Mouse (Mus musculus) embryonic stem cell, embryonic (primary cell): ENCODE data around the gene Actl11.

ENCODE experiments used
- CTCF ChIA-PET, 4 experiments: fragments of 300-600 bp in 2 of 4; fragments of 350-600 bp in 2 of 4; sonication (Branson Sonifier 250); formaldehyde crosslinking; loops; one replicate each; lab custom pipeline; 2022; ENCODE audit warnings: inconsistent platforms in 2 of 4; lab: Charles Lee
- POLR2A ChIA-PET, 4 experiments: fragments of 300-600 bp in 2 of 4; fragments of 350-600 bp in 2 of 4; sonication (Branson Sonifier 250); formaldehyde crosslinking; loops; one replicate each; lab custom pipeline; 2022; ENCODE audit warnings: antibody characterized with exemption in 4 of 4, inconsistent platforms in 1 of 4; lab: Charles Lee

Gene Actl11

DNA sequence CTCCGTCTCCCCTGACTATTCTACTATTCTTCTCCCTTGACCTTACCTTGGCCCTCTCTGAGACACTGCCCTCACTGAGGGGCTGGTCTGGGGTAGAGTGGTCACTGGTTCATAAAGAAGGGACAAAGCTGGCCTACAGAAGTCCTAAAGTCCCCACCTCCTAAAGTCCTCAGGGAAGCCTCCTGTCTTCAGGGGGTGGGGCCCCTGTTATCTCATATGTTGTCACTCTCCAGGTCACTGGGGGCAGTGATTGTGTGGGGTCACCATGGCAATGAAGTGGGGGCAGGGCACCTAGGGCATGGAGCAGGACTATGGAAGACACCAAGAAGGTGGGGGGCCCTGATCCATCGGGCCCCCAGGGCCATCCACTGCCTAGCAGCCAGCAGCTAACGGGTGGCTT, at the start of gene Actl11:
Gene Actl11, plus strand, starts transcription at position 301 of the 400 bp plus-strand sequence.
- CTCF ChIA-PET, result interaction anchor here in 2 of 4 experiments (0.6 to 0.9 kb wide), 2 partner anchors 19 to 24 kb away, joined by 3 read pairs; no protein-coding TSS in a partner anchor
- POLR2A ChIA-PET, result interaction anchor here in 1 of 4 experiments (1.0 to 1.7 kb wide), 3 partner anchors 34 to 57 kb away, joined by 3 to 5 read pairs (median 3); partner anchors contain the start of gene Inka1

GRCm38 (mm10) chr9:107880411-107880810, 47.9 kb upstream of the Actl11 start:
- CTCF ChIA-PET, result interaction anchor here in 1 of 4 experiments (1.5 kb wide), 1 partner anchor 7 kb away, joined by 3 read pairs; the partner anchor contains the start of gene Mon1a
- POLR2A ChIA-PET, result interaction anchor here in 2 of 4 experiments (0.7 to 1.3 kb wide), 4 partner anchors 9 to 435 kb away, joined by 3 read pairs; partner anchors contain the start of gene Amigo3 (in 1 of the 2)

GRCm38 (mm10) chr9:107887804-107888266, 40.4 kb upstream of the Actl11 start, which contains the start of gene Mon1a:
Mon1a (plus strand) TSS chr9:107888151.
- CTCF ChIA-PET, result interaction anchor here (0.5 to 3.3 kb wide), 25 partner anchors 8 to 397 kb away, joined by 3 to 25 read pairs (median 4); partner anchors contain the start of genes Amigo3 (in 1 of the 4), Apeh (in 1 of the 4), Inka1 (in 1 of the 4) and Mst1 (in 1 of the 4)
- POLR2A ChIA-PET, result interaction anchor here (0.6 to 3.5 kb wide), 30 partner anchors 11 to 1265 kb away, joined by 3 to 39 read pairs (median 4); partner anchors contain the start of genes Rbm6 (in 4 of the 4), Amigo3 (in 1 of the 4), Gmppb (in 1 of the 4) and Gpx1 (in 1 of the 4)

GRCm38 (mm10) chr9:107888267-107888850, 39.9 kb upstream of the Actl11 start:
- ChIA-PET POLR2A (interaction anchor here (0.6 to 3.5 kb wide), 22 partner anchors 11 to 1265 kb away, joined by 3 to 39 read pairs (median 4); partner anchors contain the start of genes Rbm6 (in 4 of the 4), Amigo3 (in 1 of the 4), Gmppb (in 1 of the 4) and Gpx1 (in 1 of the 4)), CTCF (interaction anchor here (0.6 to 3.3 kb wide), 28 partner anchors 9 to 613 kb away, joined by 3 to 25 read pairs (median 4); partner anchors contain the start of genes Amigo3 (in 1 of the 4), Apeh (in 1 of the 4), Mst1 (in 1 of the 4) and Mst1r (in 1 of the 4))

DNA sequence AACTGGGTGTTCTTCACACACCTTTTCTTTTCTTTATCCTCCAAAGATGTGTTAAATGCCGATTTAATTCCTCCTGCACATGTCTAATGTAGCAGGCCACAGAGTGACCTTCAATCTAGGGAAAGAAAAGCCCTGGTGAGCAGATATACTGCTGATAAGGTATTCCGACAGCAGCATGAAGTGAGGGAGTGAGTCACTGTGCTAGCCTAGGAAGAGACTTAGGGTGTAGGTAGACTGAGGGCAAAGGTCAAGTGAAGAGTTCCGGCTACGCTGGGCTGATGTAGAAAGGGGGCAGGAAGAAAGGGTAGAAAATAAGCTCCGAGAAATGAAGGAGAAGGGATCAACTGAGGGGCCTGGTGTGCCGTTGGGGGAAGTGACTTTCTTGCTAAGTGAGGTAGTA, 38.0 kb upstream of the Actl11 start:
- POLR2A ChIA-PET, result interaction anchor here in 2 of 4 experiments (1.2 to 3.5 kb wide), 6 partner anchors 11 to 167 kb away, joined by 3 to 17 read pairs (median 8); partner anchors contain the start of genes Mst1r (in 1 of the 2) and Rbm6 (in 1 of the 2)
- CTCF ChIA-PET, result interaction anchor here (1.3 to 3.7 kb wide), 7 partner anchors 11 to 177 kb away, joined by 4 to 25 read pairs (median 16); partner anchors contain the start of gene Mst1r (in 1 of the 4)

- CTCF ChIA-PET, result interaction anchor here (0.5 to 3.7 kb wide), 41 partner anchors 8 to 1333 kb away, joined by 3 to 50 read pairs (median 4); partner anchors contain the start of genes Mst1r (in 3 of the 4), Amigo3 (in 1 of the 4), Camkv (in 1 of the 4) and Inka1 (in 1 of the 4)
- POLR2A ChIA-PET, result interaction anchor here in 3 of 4 experiments (0.7 to 2.7 kb wide), 11 partner anchors 10 to 166 kb away, joined by 3 to 11 read pairs (median 4); partner anchors contain the start of genes Rbm6 (in 2 of the 3) and Amigo3 (in 1 of the 3)
Observed at GRCm38 (mm10) chr9:107891023-107891422, 37.2 kb upstream of the Actl11 start.

DNA sequence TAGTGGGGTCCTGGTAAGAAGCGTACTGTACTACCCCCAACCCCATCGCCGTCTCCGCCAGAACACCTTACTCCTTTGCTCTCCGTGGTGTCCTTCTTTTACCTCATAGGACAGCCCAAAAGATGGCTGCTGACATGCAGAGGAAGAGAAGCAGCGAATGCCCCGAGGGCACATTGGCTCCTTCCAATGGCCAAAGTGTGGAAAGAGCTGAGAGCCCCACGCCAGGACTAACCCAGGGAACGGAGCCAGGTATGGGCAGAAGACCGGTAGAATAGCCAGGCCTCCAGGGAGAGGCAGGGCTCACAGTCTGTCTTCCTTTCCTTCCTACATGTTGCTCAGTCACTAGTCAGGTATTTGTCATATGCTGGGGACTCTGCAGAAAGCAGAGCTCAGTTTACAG, 29.7 kb upstream of the Actl11 start:
- POLR2A ChIA-PET, result interaction anchor here in 2 of 4 experiments (0.6 to 3.4 kb wide), 7 partner anchors 8 to 158 kb away, joined by 3 to 14 read pairs (median 3); partner anchors contain the start of genes Inka1 (in 1 of the 2), Ip6k1 (in 1 of the 2), Mon1a (in 1 of the 2) and Mst1r (in 1 of the 2)
- CTCF ChIA-PET, result interaction anchor here in 3 of 4 experiments (0.7 to 5.3 kb wide), 4 partner anchors 8 to 955 kb away, joined by 3 to 101 read pairs (median 4); partner anchors contain the start of genes Inka1 (in 1 of the 3) and Mst1r (in 1 of the 3)

DNA sequence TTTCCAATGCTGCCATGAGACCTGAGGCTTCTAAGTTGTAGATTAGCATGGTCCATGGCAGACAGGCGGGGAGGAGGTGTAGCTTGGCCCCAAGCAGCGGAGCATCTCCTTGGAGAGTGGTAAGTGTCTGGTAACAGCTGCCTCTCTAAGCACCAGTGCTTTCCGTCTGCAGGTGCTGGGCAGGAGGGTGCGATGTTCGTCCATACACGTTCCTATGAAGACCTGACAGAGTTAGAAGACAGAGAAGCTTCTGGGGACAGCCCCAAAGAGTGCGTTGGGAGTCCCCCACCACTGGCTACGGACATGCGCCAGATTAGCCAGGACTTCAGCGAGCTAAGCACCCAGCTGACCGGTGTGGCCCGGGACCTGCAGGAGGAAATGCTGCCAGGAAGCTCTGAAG, 28.4 kb upstream of the Actl11 start:
- POLR2A ChIA-PET, result interaction anchor here in 2 of 4 experiments (0.8 to 3.4 kb wide), 16 partner anchors 7 to 168 kb away, joined by 3 to 16 read pairs (median 5); partner anchors contain the start of genes Amigo3 (in 1 of the 2), Inka1 (in 1 of the 2), Ip6k1 (in 1 of the 2) and Mon1a (in 1 of the 2)

GRCm38 (mm10) chr9:107900840-107901626, 27.2 kb upstream of the Actl11 start:
- CTCF ChIA-PET, result interaction anchor here (0.5 to 7.8 kb wide), 128 partner anchors 8 to 389 kb away, joined by 3 to 139 read pairs (median 4); partner anchors contain the start of genes Amigo3 (in 3 of the 4), Gm20661 (in 3 of the 4), Gmppb (in 3 of the 4) and Mon1a (in 3 of the 4)
- POLR2A ChIA-PET, result interaction anchor here (0.5 to 3.4 kb wide), 59 partner anchors 8 to 323 kb away, joined by 3 to 25 read pairs (median 4); partner anchors contain the start of genes Amigo3 (in 3 of the 4), Apeh (in 3 of the 4), Gmppb (in 3 of the 4) and Inka1 (in 3 of the 4)

More for the DNA sequence above, 28.4 kb upstream of the Actl11 start:
- CTCF ChIA-PET, result interaction anchor here (0.5 to 7.8 kb wide), 22 partner anchors 8 to 195 kb away, joined by 3 to 139 read pairs (median 14); partner anchors contain the start of genes Mon1a (in 3 of the 4), Amigo3 (in 1 of the 4), Apeh (in 1 of the 4) and Camkv (in 1 of the 4)

GRCm38 (mm10) chr9:107901627-107901914, 26.7 kb upstream of the Actl11 start:
- ChIA-PET CTCF (interaction anchor here (0.5 to 7.8 kb wide), 127 partner anchors 8 to 389 kb away, joined by 3 to 139 read pairs (median 4); partner anchors contain the start of genes Amigo3 (in 3 of the 4), Gm20661 (in 3 of the 4), Gmppb (in 3 of the 4) and Mon1a (in 3 of the 4)), POLR2A (interaction anchor here in 3 of 4 experiments (0.7 to 3.4 kb wide), 56 partner anchors 8 to 299 kb away, joined by 3 to 25 read pairs (median 5); partner anchors contain the start of genes Amigo3 (in 3 of the 3), Apeh (in 3 of the 3), Gmppb (in 3 of the 3) and Inka1 (in 3 of the 3))

DNA sequence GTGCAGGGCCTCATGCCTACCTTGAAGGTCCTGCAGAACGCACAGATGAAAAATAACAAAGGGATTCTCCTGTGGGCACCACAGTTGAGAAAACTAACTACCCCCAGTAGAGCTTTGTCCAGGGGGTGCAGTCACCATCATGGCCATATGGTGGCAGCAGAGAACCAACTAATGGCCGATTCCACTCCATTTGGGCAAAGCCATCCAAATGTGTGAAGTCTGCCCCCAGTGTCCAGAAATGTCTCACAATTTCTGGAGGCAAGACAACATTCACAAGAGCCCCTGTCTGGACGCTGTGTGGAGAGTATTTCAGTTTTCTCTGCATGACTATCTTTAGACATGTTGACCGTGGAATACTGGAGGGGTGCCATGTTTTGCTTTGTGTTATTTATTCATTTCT, 23.5 kb upstream of the Actl11 start:
- ChIA-PET CTCF (interaction anchor here (0.5 to 7.8 kb wide), 105 partner anchors 9 to 380 kb away, joined by 3 to 139 read pairs (median 4); partner anchors contain the start of genes Amigo3 (in 4 of the 4), Inka1 (in 3 of the 4), Ip6k1 (in 2 of the 4) and Mon1a (in 2 of the 4)), POLR2A (interaction anchor here in 3 of 4 experiments (0.5 to 5.6 kb wide), 28 partner anchors 10 to 271 kb away, joined by 3 to 43 read pairs (median 4); partner anchors contain the start of genes Inka1 (in 3 of the 3), Amigo3 (in 2 of the 3) and Gmppb (in 1 of the 3))

- ChIA-PET POLR2A (interaction anchor here in 3 of 4 experiments (0.6 to 5.7 kb wide), 33 partner anchors 9 to 294 kb away, joined by 3 to 63 read pairs (median 4); partner anchors contain the start of genes Amigo3 (in 2 of the 3), Ip6k1 (in 2 of the 3), Rbm6 (in 2 of the 3) and Apeh (in 1 of the 3)), CTCF (interaction anchor here (0.6 to 7.8 kb wide), 41 partner anchors 8 to 378 kb away, joined by 3 to 139 read pairs (median 4); partner anchors contain the start of genes Amigo3 (in 2 of the 4), Apeh (in 1 of the 4), Bsn (in 1 of the 4) and Gmppb (in 1 of the 4))
Observed at GRCm38 (mm10) chr9:107906252-107906966, 21.9 kb upstream of the Actl11 start, which contains the start of gene Mst1r. Mst1r (plus strand) TSS chr9:107906873.

DNA sequence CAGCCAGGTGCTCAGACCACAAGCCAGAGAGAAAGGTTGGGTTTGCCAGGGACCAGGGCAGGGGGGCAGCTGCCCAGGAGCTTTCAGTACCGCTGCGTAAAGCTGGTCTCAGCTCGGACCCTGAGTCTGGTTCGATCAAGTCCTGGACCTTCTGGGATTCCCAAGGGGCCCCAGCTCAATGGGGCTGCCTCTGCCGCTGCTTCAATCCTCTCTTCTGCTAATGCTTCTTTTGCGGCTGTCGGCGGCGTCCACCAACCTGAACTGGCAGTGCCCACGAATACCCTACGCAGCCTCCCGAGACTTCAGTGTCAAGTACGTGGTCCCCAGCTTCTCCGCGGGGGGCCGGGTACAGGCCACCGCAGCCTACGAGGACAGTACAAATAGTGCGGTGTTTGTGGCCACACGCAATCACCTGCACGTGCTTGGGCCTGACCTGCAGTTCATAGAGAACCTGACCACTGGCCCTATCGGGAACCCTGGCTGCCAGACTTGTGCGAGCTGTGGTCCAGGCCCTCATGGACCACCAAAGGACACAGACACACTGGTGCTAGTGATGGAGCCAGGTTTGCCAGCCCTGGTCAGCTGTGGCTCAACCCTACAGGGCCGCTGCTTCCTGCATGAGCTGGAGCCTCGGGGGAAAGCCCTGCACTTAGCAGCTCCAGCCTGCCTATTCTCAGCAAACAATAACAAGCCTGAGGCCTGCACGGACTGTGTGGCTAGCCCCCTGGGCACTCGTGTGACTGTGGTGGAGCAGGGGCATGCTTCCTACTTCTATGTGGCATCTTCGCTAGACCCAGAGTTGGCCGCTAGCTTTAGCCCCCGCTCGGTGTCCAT, 21.1 kb upstream of the Actl11 start:
- POLR2A ChIA-PET, result interaction anchor here (0.6 to 5.7 kb wide), 38 partner anchors 8 to 524 kb away, joined by 3 to 63 read pairs (median 4); partner anchors contain the start of genes Amigo3 (in 2 of the 4), Ip6k1 (in 2 of the 4), Rbm6 (in 2 of the 4) and Apeh (in 1 of the 4)
- CTCF ChIA-PET, result interaction anchor here (0.5 to 7.8 kb wide), 43 partner anchors 9 to 1827 kb away, joined by 3 to 139 read pairs (median 4); partner anchors contain the start of genes Amigo3 (in 2 of the 4), Apeh (in 1 of the 4), Bsn (in 1 of the 4) and Gmppb (in 1 of the 4)

- POLR2A ChIA-PET, result interaction anchor here in 3 of 4 experiments (0.6 to 5.7 kb wide), 22 partner anchors 13 to 523 kb away, joined by 3 to 63 read pairs (median 4); partner anchors contain the start of genes Ip6k1 (in 2 of the 3), Rbm6 (in 2 of the 3), Amigo3 (in 1 of the 3) and Gm20661 (in 1 of the 3)
- CTCF ChIA-PET, result interaction anchor here (0.5 to 7.8 kb wide), 20 partner anchors 10 to 1827 kb away, joined by 3 to 139 read pairs (median 5); partner anchors contain the start of genes Amigo3 (in 2 of the 4) and Gmppb (in 1 of the 4)
Observed at GRCm38 (mm10) chr9:107907801-107908120, 20.5 kb upstream of the Actl11 start.
